Mouse (Mus musculus) ZHBTc4 (cell line): Measurements from ENCODE around the gene Rhoc.
"Not testable (repeated sequence)": the region's sequence is repeated elsewhere in the genome, so short reads cannot be mapped to it uniquely, and the experiment has no call there.

Experiments used
- DNase-seq: peaks from one replicate; pipeline ENCODE4 v3.0.0-alpha.2; 2011; ENCODE audit warnings: low read depth, low spot score

Gene Rhoc

DNA sequence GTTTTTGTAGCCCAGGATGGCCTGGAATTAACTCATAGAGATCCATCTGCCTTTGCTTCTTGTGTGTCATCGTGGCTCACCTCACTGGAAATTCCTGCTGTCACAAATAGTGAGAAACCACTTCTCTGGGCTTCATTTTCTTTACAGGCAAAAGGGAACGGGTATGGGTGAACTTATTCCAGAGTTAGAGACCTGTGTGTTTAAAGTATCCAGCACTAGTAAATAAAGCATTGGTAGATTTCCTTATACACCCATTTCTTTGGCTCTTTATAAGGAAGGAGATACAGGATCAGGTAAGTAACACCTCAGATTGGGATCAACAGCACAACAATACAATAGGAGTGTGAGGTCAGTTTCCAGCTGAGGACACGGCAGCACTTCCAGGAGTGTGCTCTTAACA lies at the start of gene Rhoc:
TSS of gene Rhoc (plus strand) at position 301 of the 400 bp plus-strand sequence.
- DNase-seq = no peak

DNA sequence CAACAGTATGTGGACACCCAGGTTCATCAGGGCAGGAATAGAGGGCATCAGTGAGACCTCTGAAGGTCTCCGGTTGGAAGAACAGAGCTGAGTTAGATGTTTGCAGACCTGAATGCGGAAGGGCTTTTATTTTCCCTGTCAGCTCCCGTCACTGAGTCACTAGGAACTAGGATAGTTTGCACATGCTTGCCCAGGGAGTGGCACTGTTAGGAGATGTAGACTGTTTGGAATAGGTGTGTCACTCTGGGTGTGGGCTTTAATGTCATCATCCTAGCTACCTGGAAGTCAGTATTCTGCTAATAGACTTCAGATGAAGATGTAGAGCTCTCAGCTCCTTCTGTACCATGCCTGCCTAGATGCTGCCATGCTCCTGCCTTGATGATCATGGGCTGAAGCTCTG lies 46.2 kb upstream of the Rhoc start:
- DNase-seq = no peak

DNA sequence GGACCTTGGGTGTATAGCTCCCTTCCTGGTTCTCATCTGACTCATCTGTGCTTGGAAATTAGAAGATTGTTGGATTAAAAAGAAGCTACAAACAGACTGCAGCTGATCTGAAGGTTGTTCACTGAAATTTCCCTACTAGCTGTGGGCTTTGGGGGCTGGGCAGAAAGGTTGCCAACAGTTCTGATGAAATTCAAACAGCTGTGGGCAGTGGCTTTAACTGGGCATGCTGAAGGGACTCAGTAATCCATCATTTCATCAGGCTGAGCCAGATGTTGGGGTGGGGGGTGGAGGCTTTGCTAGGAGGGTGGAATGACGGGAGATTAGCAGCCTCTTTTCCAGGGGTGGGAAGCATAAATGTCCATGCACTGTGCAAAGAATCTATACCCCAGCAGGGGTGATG lies 45.0 kb upstream of the Rhoc start:
- no peak for DNase-seq

DNA sequence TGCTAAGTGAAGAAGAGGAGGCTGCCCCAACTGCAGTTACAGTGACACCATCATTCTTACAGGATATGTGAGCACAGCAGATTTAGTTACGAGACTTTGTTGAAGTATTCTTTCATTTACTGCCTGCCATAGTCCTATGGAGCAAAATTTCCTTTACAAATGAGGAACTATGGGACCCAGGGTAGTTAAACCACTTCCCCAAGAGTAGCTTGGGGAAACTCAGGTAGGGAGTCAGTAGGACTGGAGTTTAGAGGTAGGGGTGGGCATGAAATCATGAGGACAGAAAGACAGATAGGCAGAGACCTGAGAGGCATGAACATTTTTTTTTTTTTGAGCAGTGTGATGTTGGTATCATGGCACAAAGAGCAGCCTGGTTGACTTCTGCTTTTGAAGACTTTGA lies 44.3 kb upstream of the Rhoc start:
- no peak for DNase-seq

DNA sequence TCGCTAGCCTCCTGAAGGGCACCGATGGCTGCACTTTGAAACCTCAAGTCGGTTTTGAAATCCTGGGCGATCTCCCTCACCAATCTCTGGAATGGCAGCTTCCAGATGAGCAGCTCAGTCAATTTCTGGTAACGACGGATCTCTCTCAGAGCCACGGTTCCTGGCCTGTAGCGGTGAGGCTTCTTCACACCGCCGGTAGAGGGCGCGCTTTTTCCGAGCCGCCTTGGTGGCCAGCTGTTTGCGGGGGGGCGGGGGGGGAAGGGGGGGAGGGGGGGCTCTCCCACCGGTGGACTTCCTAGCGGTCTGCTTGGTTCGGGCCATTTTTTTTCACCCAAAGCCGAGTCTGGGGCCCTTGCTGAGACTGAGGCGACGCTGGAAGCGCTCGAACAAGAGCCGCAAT lies 35.3 kb upstream of the Rhoc start:
- peak; percentile 46 for DNase-seq

DNA sequence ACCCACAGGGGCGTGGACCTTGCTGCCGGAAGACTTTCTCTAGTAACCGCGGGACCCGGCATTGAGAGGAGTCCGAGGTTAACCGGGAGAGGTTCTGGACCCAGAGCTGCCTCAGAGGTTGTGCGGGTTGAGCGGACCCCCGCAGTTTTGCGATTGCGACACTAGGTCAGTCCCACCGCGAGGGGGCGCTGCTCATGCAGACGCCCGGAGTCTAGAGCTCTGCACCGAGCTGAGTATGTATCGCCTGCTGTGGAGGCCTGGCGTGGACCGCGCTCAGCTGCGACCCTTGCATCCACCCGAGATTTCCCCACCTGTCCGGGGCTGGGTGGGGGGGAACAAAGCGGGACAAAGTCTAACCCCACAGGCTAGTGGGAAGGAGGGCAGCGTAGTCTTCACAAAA lies 29.8 kb upstream of the Rhoc start:
- DNase-seq = peak; percentile 92

DNA sequence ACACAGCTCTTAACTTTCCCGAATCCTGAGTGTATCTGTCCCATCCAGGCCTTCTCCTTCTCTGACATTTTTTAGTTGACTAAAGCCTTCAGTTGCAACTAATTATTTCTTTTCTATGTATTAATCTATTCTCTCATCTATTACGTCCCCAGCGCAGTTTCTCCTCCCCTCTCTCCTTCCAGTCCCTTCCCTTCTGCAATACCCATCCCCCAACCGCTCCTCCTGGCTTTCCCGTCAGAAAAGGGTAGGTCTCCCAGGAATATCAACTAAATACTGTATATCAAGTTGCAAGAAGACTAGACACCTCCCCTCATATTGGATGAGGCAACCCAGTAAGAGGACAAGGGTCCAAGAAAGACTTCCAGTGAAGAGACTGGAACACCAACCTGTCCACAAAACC lies 29.3 kb upstream of the Rhoc start:
- no peak for DNase-seq

DNA sequence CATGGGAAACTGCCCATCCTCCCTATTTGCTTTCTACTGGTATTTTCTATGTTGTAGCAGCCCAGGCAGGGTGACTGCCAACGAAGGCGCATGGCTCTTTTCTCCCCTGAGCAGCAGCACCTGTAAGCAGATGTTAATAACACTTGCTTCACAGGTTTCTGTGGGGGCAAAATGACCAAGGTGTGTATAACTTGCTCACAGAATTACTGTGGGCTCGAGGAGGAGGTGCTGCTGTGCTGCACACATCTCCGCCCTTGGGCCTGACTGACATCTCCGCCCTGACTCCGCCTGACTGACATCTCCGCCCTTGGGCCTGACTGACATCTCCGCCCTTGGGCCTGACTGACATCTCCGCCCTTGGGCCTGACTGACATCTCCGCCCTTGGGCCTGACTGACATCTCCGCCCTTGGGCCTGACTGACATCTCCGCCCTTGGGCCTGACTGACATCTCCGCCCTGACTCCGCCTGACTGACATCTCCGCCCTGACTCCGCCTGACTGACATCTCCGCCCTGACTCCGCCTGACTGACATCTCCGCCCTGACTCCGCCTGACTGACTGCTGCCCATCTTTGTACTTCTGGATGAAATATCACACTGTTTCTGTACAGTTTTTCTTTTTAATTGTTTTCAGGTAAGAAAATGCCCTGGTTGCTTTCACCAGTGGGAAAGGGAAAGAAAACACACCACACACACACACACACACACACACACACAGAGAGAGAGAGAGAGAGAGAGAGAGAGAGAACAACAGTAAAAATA lies 25.9 kb upstream of the Rhoc start:
- not testable (repeated sequence) for DNase-seq

DNA sequence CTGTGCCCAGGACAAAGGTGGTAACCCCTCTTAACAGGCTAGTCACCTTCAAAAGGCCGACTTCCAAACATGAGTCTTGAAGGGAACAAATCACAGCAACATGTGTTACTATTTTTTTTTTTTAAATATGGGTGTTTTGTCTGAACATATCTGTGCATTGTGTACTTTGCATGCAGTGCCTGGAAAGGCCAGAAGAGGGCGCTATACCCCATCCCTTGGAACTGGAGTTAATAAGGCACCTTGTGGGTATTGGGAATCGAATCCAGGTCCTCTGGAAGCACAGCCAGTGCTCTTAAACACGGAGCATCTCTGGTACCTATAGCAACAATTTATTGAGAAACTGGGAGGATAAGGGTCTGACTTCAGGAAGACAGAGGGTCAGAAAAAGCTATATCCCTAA lies 23.2 kb upstream of the Rhoc start:
- DNase-seq = peak; percentile 77

DNA sequence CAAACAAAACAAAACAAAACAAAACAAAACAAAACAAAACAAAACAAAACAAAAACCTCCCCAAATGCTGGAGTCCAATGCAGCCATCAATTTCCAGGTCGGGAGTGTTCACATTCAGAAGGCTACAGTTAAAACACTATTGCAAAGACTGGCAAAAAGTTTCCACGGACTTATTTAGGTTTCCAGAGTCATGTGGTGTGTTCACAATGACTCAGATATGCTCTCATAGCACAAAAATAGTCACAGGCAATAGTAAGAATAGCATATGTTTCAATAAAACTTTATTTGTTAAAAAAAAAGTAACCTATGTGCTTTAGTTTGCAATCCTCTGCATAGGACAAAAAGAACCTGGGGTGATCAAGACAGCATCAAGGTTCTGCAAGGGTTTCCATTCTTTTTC lies 21.0 kb upstream of the Rhoc start:
- no peak for DNase-seq

DNA sequence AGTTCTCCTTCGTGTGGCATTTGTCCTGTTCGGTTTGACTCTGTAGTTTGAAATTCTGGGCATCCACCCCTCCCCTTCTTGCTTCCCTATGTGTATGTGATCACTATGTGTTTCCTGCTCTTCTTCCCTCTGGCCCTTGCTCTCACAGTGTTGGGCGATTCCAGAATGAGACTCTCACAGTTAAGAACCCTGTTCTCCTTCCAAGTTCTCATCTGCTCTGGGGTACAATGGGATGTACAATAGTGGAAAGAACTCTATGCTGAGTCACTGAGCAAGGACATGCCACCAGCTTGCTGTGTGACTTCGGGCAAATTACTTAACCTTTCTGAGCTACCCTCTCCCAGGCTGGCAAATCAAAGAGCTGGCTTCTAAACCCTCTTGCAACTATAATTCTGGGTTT lies 20.5 kb upstream of the Rhoc start:
- no peak for DNase-seq

DNA sequence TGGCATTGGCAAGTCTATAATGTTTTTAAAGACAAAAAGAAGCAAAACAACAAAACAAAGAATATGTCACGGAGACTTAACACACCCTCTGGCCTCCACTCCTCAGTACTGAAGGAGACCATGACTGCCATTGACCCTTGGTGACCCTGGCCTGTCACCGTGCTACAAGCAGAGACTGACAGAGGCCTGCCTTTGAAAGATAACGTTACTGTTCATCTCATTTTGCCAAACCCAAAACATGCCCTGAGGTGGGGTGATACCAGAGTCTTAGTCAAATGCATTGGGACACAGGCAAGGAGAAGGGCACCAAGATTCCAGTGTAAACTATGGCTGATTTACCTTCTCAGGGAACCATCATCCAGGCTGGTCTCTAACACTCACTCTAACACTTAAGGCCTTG lies 19.0 kb upstream of the Rhoc start:
- DNase-seq = no peak

DNA sequence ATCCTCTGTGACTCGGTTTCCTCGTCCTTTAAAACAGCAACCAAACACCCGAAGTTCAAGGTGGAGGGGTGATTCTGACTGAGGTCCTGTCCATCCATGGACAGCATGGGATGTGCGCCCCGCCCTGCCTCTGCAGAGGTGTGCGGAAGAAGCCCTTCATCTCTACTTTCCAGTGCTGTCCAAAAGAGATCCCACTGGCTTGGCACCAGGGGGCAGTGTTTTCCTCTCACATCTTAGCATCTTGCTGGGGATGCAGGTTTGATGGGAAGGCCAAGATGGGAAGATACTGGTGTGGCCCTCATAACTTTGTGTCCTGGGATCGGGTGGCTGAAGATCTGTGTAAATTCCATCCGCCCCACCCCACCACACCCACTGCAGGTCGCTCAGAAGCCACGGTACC lies 18.1 kb upstream of the Rhoc start:
- peak; percentile 82 for DNase-seq

DNA sequence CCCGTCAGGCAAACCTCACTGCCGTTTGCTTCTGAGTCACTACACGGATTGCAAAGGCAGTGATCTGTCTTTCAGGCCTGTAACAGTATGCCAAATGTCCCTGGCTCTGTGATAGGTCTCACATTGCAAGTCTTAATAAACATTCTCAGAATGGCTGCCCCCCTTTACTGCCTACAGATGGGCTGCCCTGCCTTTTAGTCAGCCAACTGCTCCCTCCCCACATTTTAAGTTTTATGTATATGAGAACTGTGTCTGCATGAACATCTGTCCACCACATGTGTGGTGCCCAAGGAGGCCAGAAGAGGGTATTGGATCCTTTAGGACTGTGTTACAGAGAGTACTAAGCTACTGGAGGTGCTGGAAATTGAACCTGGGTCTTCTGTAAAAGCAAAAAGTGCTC lies 17.3 kb upstream of the Rhoc start:
- no peak for DNase-seq

DNA sequence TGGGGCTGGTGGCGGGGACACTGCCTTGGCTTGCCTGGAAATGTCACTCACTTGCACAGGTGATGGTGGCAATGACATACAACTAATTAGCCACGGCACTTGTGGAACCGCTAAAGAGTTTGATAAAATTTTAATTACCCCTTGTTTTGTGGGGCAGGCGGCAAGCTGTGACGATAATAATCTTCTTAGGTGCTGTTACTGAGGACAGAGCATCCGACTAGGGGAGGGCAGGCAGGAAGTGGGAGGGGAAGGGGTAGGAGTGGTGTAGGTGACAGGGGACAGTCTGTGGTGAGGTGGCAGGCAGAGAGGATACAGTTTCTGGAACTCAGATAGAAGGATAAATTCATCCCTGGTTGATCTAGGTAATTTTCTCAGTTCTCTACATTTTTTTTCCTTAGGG lies 16.7 kb upstream of the Rhoc start:
- DNase-seq = no peak

DNA sequence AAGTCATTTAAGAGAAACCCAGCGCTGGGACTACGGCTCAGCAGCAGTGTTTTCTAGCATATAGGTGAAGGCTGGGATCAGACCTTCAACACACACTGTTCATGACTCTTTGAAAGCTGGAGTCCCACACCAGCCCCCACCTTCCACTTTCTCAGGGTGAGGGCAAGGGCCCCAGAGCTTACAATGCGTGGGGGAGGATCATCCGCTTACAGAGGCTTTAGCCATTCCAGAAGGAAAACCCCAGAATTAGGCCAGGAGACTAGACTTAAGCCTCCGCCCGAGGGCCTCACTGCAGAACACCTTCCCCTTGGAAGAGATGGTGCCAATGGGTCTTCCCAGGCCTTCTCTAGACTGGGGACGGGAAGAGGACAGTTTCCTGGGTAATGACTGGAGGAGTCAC lies 14.9 kb upstream of the Rhoc start:
- no peak for DNase-seq

DNA sequence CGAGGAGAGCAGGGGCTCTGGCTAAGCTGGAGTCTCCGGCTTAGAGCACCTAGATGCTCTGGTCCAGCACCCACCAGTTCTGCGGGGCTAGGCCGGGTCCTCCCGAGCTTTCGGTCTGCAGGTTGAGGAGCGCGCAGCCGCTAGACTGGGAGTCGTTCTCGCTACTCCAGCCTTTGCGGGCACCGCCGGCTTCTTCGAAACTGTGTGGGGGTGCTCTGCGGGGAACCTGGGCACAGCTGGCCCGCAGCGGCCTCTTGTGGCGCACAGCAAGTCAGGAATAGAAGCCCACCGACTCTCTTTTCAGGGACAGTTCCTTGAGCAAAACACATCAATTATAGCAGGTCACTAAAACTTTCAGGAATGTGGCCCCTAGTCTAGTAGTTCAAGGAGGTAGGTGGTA lies 10.8 kb upstream of the Rhoc start:
- DNase-seq = peak; percentile 50

DNA sequence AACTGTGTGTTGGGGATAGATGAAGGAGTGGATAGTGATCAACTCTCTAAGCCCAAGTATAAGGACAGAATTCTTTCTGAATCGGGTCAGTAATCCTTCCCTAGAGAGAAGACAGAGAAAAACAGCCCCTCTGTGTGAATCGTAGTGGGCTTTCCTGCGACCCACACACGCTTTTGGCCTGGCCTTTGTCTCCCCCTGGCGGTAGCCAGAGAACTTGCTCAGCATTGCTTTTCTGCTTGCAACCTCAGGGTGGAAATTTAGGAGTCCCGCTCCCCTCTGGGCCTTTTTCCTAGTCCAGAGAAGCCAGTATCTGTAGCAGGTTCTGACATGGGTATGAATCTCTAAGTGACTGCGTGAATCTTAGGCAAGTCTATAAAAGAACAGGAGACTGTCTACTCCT lies 8.2 kb upstream of the Rhoc start:
- DNase-seq = peak; percentile 80

DNA sequence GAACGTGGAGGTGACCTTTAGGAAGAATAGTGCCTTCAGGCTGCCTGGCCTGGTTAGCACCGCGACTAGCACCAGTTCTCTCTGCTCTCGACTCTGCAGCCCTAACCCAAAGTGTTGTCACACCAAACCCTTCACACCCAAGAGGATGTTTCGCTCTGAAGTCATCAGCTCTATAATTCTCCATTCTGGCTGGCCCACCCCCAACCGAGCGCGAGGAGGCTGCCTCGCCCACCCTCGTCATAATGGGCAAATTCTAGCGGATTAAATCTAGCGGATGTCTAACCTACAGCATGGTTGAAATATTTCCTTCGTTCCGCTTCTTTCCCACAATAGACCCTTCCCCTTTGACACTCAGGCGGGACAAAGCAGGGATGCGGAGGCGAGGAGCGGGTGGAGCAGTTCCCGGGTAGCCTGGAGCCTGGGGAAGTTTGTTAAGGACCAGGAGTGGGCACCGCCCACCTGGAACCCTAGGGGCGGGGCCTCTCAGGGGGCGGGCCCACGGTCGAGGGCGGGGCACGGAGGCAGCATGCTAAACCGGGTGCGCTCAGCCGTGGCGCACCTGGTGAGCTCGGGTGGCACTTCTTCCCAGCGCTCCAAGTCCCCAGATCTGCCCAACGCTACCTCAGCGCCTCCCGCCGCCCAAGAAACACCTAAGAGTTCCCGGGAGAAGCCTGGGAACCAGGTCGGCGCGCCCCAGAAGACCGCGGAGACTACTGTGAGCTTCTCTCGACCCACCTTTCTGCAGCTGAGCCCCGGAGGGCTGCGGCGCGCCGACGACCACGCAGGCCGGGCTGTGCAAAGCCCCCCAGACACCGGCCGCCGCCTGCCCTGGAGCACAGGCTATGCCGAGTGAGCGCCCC lies 7.4 kb upstream of the Rhoc start, which contains the start of gene Ppm1j:
TSS of gene Ppm1j (plus strand) at position 496 of the 860 bp plus-strand sequence.
- DNase-seq = peak; percentile 96

DNA sequence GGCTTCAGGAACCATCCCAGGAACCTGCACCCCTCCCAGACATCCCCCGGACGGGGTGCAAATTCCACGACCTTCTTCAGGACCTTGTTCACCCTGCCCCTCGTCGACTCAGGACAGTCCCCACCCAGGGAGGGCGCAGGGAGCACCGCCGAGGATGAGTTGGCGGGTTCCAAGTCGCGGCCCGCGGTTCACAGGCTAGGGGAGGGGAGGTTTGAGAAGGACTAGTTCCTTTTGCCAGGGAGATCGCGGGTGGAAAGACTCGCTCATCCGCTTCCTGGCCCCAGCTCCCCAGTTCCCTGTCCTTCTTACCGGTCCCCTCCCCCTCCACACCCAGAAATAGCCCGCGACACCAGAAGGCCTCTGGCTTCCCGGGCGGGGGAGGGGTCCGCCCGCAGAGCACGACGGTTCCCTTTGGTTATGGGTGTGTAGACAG lies 6.7 kb upstream of the Rhoc start, which contains the start of gene Fam19a3:
TSS of gene Fam19a3 (minus strand) at position 370 of the 433 bp plus-strand sequence.
- DNase-seq = peak; percentile 40

DNA sequence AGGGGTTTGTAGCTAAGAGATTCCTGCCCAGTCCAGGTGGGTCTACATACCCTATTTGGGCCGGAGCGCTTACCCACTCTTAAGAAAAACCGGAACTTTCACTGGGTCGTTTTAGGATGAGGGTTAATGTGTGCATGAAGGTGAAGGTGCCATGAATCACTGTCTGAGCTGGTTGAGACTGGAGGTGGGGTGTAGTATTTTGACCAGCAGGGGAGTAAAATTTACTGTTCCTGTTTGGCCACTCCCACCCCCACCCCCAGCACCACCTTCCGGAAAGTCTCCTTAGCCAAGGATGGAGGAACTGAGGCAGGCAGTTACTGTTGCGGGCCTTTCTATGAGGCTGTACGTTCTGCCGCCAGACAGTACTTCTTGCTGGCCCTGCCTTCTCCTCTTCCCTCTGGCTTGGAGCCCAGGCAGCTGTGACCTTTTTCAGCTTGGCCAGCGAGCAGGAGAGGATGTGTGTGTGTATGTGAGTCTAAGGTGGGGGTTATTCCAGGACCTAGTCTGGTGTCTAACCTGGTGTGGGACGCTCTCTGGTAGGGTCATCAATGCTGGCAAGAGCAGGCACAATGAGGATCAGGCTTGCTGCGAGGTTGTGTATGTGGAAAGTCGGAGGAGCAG lies 6.0 kb upstream of the Rhoc start:
- peak; percentile 78 for DNase-seq

DNA sequence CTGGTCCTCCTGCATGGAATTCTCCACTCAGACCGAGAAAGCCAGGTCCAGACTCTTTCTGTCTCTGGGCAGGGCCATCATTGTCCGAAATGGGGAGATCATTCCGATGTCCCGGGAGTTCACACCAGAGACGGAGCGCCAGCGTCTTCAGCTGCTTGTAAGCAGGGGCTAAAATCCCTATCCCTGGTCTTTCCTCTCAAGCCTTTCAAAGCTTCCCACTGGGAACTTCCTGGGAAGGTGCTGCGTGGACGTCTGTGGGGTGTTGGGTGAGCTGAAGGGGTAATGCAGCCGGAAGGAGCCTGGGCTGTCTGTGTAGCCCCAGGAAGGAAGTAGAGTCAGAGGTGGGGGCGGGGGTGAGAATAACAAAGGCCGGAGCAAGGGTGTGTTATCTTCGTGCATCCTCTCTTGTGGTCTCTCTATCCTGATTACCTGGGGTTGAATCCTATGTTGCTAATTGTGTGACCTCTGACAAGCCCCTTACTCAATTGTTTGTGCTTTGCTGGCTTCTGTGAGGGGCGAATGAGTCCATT lies 4.1 kb upstream of the Rhoc start:
- no peak for DNase-seq
